Mouse (Mus musculus) left cerebral cortex, postnatal 25 days (tissue): ENCODE measurements around the gene Trpv5. TPM values are rescaled to one million over a fixed set of nuclear protein-coding genes. Genes with fewer than 3 reads are reported as not detected.

ENCODE experiments used
- DNase-seq, 2 experiments: peaks; one replicate each; pipeline ENCODE4 v3.0.0; 2022; ENCODE audit warnings: low spot score in 2 of 2, mixed read lengths in 1 of 2
- intact Hi-C: fragments of 180-260 bp; cut with DNase I; formaldehyde crosslinking; loops from one replicate; pipeline ENCODE4 v1.15.1; 2025
- total RNA-seq, 2 experiments: library from RNA; stranded (reverse); gene quantifications; 2 replicates each; pipeline ENCODE4 v1.2.3; 2021

The Trpv5 gene
- total RNA-seq, 2 experiments from 2014 or later: not detected

- intact Hi-C loops: no loop called here
- DNase-seq: no peak
These were observed 37.8 kb downstream of the Trpv5 start for GRCm38 (mm10) chr6:41642765-41643164.

GRCm38 (mm10) chr6:41641173-41641866 lies 39.2 kb downstream of the Trpv5 start:
- intact Hi-C loops: no loop called here
- DNase-seq: no peak

- intact Hi-C loops: no loop called here
- no peak for DNase-seq
These were observed 40.1 kb downstream of the Trpv5 start for GRCm38 (mm10) chr6:41640449-41640848.

GRCm38 (mm10) chr6:41637927-41638506 lies 42.6 kb downstream of the Trpv5 start:
- DNase-seq: no peak
- intact Hi-C loops: loop anchor here (10.0 kb wide), 1 partner anchor 557 kb away; no protein-coding TSS in a partner anchor

- intact Hi-C loops: loop anchor here (10.0 kb wide), 1 partner anchor 557 kb away; no protein-coding TSS in a partner anchor
- DNase-seq: no peak
These were observed 43.2 kb downstream of the Trpv5 start for GRCm38 (mm10) chr6:41637393-41637792.

- DNase-seq: no peak
- intact Hi-C loops: loop anchor here (10.0 kb wide), 1 partner anchor 559 kb away; no protein-coding TSS in a partner anchor
These were observed 44.4 kb downstream of the Trpv5 start, which contains the start of gene Trpv6 for GRCm38 (mm10) chr6:41636178-41636577. Gene Trpv6, minus strand, starts transcription at chr6:41636405.

GRCm38 (mm10) chr6:41635211-41635610 lies 45.4 kb downstream of the Trpv5 start:
- intact Hi-C loops: loop anchor here (10.0 kb wide), 1 partner anchor 560 kb away; no protein-coding TSS in a partner anchor
- no peak for DNase-seq

- intact Hi-C loops: loop anchor here (5.0 to 10.0 kb wide), 2 partner anchors 126 to 563 kb away; no protein-coding TSS in a partner anchor
These were observed 49.0 kb downstream of the Trpv5 start for GRCm38 (mm10) chr6:41631549-41631948.

GRCm38 (mm10) chr6:41630791-41631190 lies 49.8 kb downstream of the Trpv5 start:
- intact Hi-C loops: loop anchor here (5.0 to 10.0 kb wide), 2 partner anchors 127 to 564 kb away; no protein-coding TSS in a partner anchor
- no peak for DNase-seq

More at GRCm38 (mm10) chr6:41631549-41631948, 49.0 kb downstream of the Trpv5 start:
- DNase-seq: peak in 1 of 2 experiments; percentile 86

- no peak for DNase-seq
- intact Hi-C loops: no loop called here
These were observed 52.4 kb downstream of the Trpv5 start for GRCm38 (mm10) chr6:41628180-41628579.

- peak; percentile 47 to 71 for DNase-seq
- intact Hi-C loops: no loop called here
These were observed 57.9 kb downstream of the Trpv5 start for GRCm38 (mm10) chr6:41622661-41623060.

GRCm38 (mm10) chr6:41621241-41621990 lies 59.2 kb downstream of the Trpv5 start:
- no peak for DNase-seq
- intact Hi-C loops: no loop called here

- no peak for DNase-seq
These were observed 60.3 kb downstream of the Trpv5 start for GRCm38 (mm10) chr6:41620173-41620798.

GRCm38 (mm10) chr6:41607637-41608036 lies 72.9 kb downstream of the Trpv5 start:
- intact Hi-C loops: loop anchor here (2.0 to 5.0 kb wide), 2 partner anchors 657 to 715 kb away; partner anchors contain the start of genes Casp2 and Fam131b
- DNase-seq: no peak

More at GRCm38 (mm10) chr6:41620173-41620798, 60.3 kb downstream of the Trpv5 start:
- intact Hi-C loops: no loop called here

- peak in 1 of 2 experiments; percentile 77 for DNase-seq
- intact Hi-C loops: loop anchor here (2.0 to 5.0 kb wide), 2 partner anchors 659 to 716 kb away; partner anchors contain the start of genes Casp2 and Fam131b
These were observed 74.4 kb downstream of the Trpv5 start for GRCm38 (mm10) chr6:41606214-41606613.

- intact Hi-C loops: loop anchor here (2.0 to 5.0 kb wide), 4 partner anchors 155 to 717 kb away; partner anchors contain the start of genes Casp2 and Fam131b
- DNase-seq: no peak
These were observed 74.8 kb downstream of the Trpv5 start for GRCm38 (mm10) chr6:41605794-41606104.

- intact Hi-C loops: loop anchor here (2.0 to 5.0 kb wide), 3 partner anchors 156 to 717 kb away; partner anchors contain the start of gene Fam131b
- peak; percentile 73 to 76 for DNase-seq
These were observed 75.3 kb downstream of the Trpv5 start, which contains the start of gene Ephb6 for GRCm38 (mm10) chr6:41605061-41605793. Gene Ephb6, plus strand, starts transcription at chr6:41605482.

- intact Hi-C loops: loop anchor here (2.0 to 5.0 kb wide), 3 partner anchors 156 to 718 kb away; partner anchors contain the start of gene Fam131b
- DNase-seq: peak; percentile 57 to 62
These were observed 76.0 kb downstream of the Trpv5 start for GRCm38 (mm10) chr6:41604401-41605050.
